In the genomic region with DNA sequence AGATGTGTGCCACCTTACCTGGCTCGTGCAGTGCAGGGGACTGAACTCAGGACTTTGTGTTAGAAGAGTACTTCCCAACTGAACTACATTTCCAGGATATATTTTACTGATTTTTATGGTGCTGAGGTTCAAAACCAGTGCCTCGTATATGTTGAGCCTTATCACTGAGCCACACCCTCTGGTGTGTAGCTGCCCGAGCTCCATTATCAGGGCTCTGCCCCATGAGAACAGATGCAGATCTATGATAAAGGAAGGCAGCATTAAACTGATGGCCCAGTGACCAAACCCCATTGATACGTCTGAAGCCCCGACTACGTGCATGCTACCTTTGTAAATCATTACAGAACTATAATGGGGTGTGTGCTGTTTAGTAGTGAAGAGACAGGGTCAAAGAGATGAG, we compare ENCODE assay signal across 21 mouse cellular contexts. TPM values are rescaled to one million over a fixed set of nuclear protein-coding genes. Genes with fewer than 3 reads are reported as not detected.
"Had no signal": no experiment of that assay in that cellular context is flagged by ENCODE, and none has a peak within 500 bp of the region (broad histone marks: within the 10 kb centered on the region; RNA-seq: fewer than 3 reads in every experiment).

No protein-coding gene starts in this region.

- H3K4me3 ChIP-seq: midbrain, embryonic 12.5 days; myocyte; neural tube, embryonic 13.5 days; neural tube, embryonic 15.5 days; stomach, embryonic 15.5 days had no signal

- H3K27me3 ChIP-seq: midbrain, embryonic 12.5 days; neural tube, embryonic 13.5 days; neural tube, embryonic 15.5 days; stomach, embryonic 15.5 days had no signal

- H3K9me3 ChIP-seq: midbrain, embryonic 12.5 days; neural tube, embryonic 13.5 days; neural tube, embryonic 15.5 days; stomach, embryonic 15.5 days had no signal

- H3K9ac ChIP-seq: lung, embryonic 14.5 days; midbrain, embryonic 12.5 days; neural tube, embryonic 13.5 days; neural tube, embryonic 15.5 days; stomach, embryonic 15.5 days had no signal

- ATAC-seq: midbrain, embryonic 16.5 days had no signal

- DNase-seq: lung, adult 18-20 months; lung, embryonic 14.5 days; lung, postnatal 10 days; lung, postnatal 4 days; midbrain, embryonic 14.5 days; retina, postnatal 1 day; right cerebral cortex, adult 18-20 months; right cerebral cortex, postnatal 25 days; right cerebral cortex, postnatal 4 days; thymus, adult 2 months; thymus, postnatal 25 days; thymus, postnatal 4 days had no signal

- H3K27ac ChIP-seq: midbrain, embryonic 12.5 days; neural tube, embryonic 13.5 days; neural tube, embryonic 15.5 days; stomach, embryonic 15.5 days; stomach, postnatal 0 days had no signal

- H3K4me2 ChIP-seq: lung, embryonic 14.5 days; midbrain, embryonic 12.5 days; neural tube, embryonic 13.5 days; neural tube, embryonic 15.5 days; stomach, embryonic 15.5 days had no signal

- H3K36me3 ChIP-seq: midbrain, embryonic 12.5 days; neural tube, embryonic 13.5 days; neural tube, embryonic 15.5 days; stomach, embryonic 15.5 days had no signal

RNA-seq across cellular contexts. Expression of a gene that starts 35.6 kb away (rescaled TPM):
- total RNA-seq: megakaryocyte, adult 5-6 weeks had no signal
- polyA plus RNA-seq: spleen, adult 2 months had no signal
